Mouse (Mus musculus) liver, postnatal 0 days (tissue): ENCODE results near the gene Ddx60.
"Not testable (repeated sequence)": the region's sequence is repeated elsewhere in the genome, so short reads cannot be mapped to it uniquely, and the experiment has no call there.

Source experiments
- CTCF ChIP-seq: sonication (generic); IDR thresholded peaks from 2 replicates; pipeline ENCODE4 v1.5.1; 2016; ENCODE audit warnings: antibody characterized with exemption, low read depth
- EP300 ChIP-seq: IDR thresholded peaks from 2 replicates; pipeline ENCODE4 v1.6.1; 2016; ENCODE audit warnings: antibody characterized with exemption, low read depth, mild to moderate bottlenecking

DNA sequence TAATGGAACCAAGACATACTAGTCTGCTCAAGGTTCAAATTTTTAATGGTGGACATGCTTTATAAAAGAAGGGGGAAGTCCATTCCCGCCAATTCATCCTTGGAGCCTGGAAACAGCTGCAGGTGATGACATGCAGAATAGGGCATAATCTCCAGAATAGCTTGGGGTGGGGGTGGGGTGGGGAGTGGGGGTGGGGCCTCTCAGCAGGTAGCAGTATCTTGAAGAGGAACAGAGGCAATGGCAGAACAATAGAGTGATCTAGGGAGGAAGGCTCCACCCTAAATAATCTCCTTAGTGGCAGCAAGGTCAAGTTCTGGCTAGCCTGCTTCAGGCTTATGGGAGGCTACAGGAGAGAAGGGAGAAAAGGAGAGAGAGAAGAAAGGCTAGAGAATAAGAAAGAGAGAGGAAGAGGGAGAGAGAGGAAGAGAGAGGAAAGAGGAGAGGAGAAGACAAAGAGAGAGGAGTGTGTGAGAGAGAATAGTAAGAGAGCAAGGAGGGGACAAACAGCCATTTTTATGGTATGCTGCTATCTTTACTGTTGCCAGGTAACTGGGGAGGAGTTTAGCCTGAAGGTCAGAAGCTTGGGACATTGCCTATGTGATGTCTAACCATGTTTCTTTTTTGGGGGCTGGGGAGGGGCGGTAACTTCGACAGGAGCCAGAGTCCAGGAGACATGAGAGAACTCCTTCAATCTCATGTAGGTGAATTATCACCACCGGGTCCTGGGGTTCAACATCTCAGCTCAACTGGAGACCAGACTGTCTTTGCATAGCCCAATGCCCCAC is 36.9 kb downstream of the Ddx60 start:
- not testable (repeated sequence) for TF ChIP-seq CTCF, EP300
